Mouse (Mus musculus) MN1 (cell line): ENCODE data around the gene Rubcn.
A peak's percentile ranks its signal among the peaks of the same experiment; 100 is the strongest.

Source experiments
- DNase-seq: peaks from one replicate; pipeline ENCODE4 v3.0.0-alpha.2; 2016; ENCODE audit warnings: low spot score

Gene Rubcn

GRCm38 (mm10) chr16:32870231-32870630 lies 7.3 kb downstream of the Rubcn start:
- DNase-seq, result no peak

- DNase-seq, result peak; percentile 90
Measured at GRCm38 (mm10) chr16:32867919-32868552, 9.5 kb downstream of the Rubcn start.

GRCm38 (mm10) chr16:32866713-32867112 lies 10.9 kb downstream of the Rubcn start:
- no peak for DNase-seq

- DNase-seq, result no peak
Measured at GRCm38 (mm10) chr16:32865401-32865800, 12.2 kb downstream of the Rubcn start.

- DNase-seq, result no peak
Measured at GRCm38 (mm10) chr16:32861813-32862385, 15.7 kb downstream of the Rubcn start.

- DNase-seq, result no peak
Measured at GRCm38 (mm10) chr16:32858771-32859636, 18.6 kb downstream of the Rubcn start.

GRCm38 (mm10) chr16:32858356-32858755 lies 19.2 kb downstream of the Rubcn start:
- DNase-seq, result no peak

GRCm38 (mm10) chr16:32856751-32857150 lies 20.8 kb downstream of the Rubcn start:
- DNase-seq, result no peak

- peak; percentile 9 for DNase-seq
Measured at GRCm38 (mm10) chr16:32854050-32854571, 23.5 kb downstream of the Rubcn start.

GRCm38 (mm10) chr16:32853492-32854049 lies 24.0 kb downstream of the Rubcn start:
- no peak for DNase-seq

GRCm38 (mm10) chr16:32849042-32849830 lies 28.3 kb downstream of the Rubcn start:
- no peak for DNase-seq

- DNase-seq, result no peak
Measured at GRCm38 (mm10) chr16:32847103-32847502, 30.5 kb downstream of the Rubcn start.

GRCm38 (mm10) chr16:32831501-32831900 lies 46.1 kb downstream of the Rubcn start:
- no peak for DNase-seq

GRCm38 (mm10) chr16:32829104-32829503 lies 48.5 kb downstream of the Rubcn start:
- DNase-seq, result no peak

GRCm38 (mm10) chr16:32826521-32826920 lies 51.0 kb downstream of the Rubcn start:
- DNase-seq, result no peak

- DNase-seq, result no peak
Measured at GRCm38 (mm10) chr16:32825380-32825779, 52.2 kb downstream of the Rubcn start.

GRCm38 (mm10) chr16:32824061-32824460 lies 53.5 kb downstream of the Rubcn start:
- DNase-seq, result no peak

GRCm38 (mm10) chr16:32823487-32823886 lies 54.1 kb downstream of the Rubcn start:
- DNase-seq, result no peak

- no peak for DNase-seq
Measured at GRCm38 (mm10) chr16:32822881-32823280, 54.7 kb downstream of the Rubcn start.

- DNase-seq, result no peak
Measured at GRCm38 (mm10) chr16:32822450-32822827, 55.1 kb downstream of the Rubcn start.

- DNase-seq, result peak; percentile 74
Measured at GRCm38 (mm10) chr16:32821772-32822449, 55.7 kb downstream of the Rubcn start.
